Mouse (Mus musculus) liver, adult 2 months (tissue): ENCODE data around the gene Dirc2. TPM values are rescaled to one million over a fixed set of nuclear protein-coding genes. Genes with fewer than 3 reads are reported as not detected.
A peak's percentile ranks its signal among the peaks of the same experiment; 100 is the strongest.

Experiments used
- DNase-seq: peaks from one replicate; pipeline ENCODE4 v3.0.0-alpha.2; 2011; ENCODE audit warnings: low read depth, low spot score; ENCODE audit errors: extremely low read depth
- H3K27ac ChIP-seq: fragments of 200-500 bp; replicated peaks from 2 replicates; pipeline ENCODE4 v1.5.1; 2012; ENCODE audit warnings: low read depth, mild to moderate bottlenecking, control low read depth, inconsistent platforms, low read length; ENCODE audit not compliant: insufficient read depth
- H3K27me3 ChIP-seq: fragments of 200-500 bp; 2 replicates; pipeline ENCODE4 v1.6.1; 2012; ENCODE audit warnings: mild to moderate bottlenecking, moderate library complexity, low read length, inconsistent platforms; ENCODE audit not compliant: control insufficient read depth, insufficient read depth
- H3K36me3 ChIP-seq: fragments of 200-500 bp; 2 replicates; pipeline ENCODE4 v1.6.1; 2012; ENCODE audit warnings: low read length, inconsistent platforms; ENCODE audit not compliant: control insufficient read depth, insufficient read depth
- H3K4me1 ChIP-seq: fragments of 200-500 bp; 2 replicates; pipeline ENCODE4 v1.6.1; 2011; ENCODE audit warnings: low read length; ENCODE audit not compliant: control insufficient read depth, insufficient read depth
- H3K4me3 ChIP-seq: fragments of 200-500 bp; 2 replicates; pipeline ENCODE4 v1.5.1; 2011; ENCODE audit warnings: low read depth, mild to moderate bottlenecking, control low read depth, low read length, moderate library complexity; ENCODE audit not compliant: insufficient read depth
- H3K79me2 ChIP-seq: fragments of 200-500 bp; 2 replicates; pipeline ENCODE4 v1.6.1; 2012; ENCODE audit warnings: inconsistent platforms, mild to moderate bottlenecking, low read length, moderate library complexity; ENCODE audit not compliant: control insufficient read depth, insufficient read depth
- H3K9ac ChIP-seq: fragments of 200-500 bp; 2 replicates; pipeline ENCODE4 v1.6.1; 2012; ENCODE audit warnings: low read depth, mild to moderate bottlenecking, control low read depth, inconsistent platforms, low read length
- CTCF ChIP-seq: fragments of 200-500 bp; IDR thresholded peaks from 2 replicates; pipeline ENCODE4 v1.5.1; 2011; ENCODE audit warnings: low read depth, low read length, control low read depth
- POLR2A ChIP-seq: fragments of 200-500 bp; IDR thresholded peaks from 2 replicates; pipeline ENCODE4 v1.6.1; 2011; ENCODE audit warnings: low read length, control low read depth; ENCODE audit not compliant: insufficient read depth; ENCODE audit errors: extremely low read depth
- WGBS: fragments of 180-500 bp; shearing (Covaris S2); methylation state at CpG from one replicate; pipeline ENCODE4 v1.1.7; 2018; 5-methylcytosine and 5-hydroxymethylcytosine counted together
- polyA plus RNA-seq: library from polyadenylated mRNA; depleted of rRNA; stranded (reverse); fragments of >200 nt; gene quantifications from 2 replicates; pipeline ENCODE4 v1.2.3, GENCODE M21; 2012
- total RNA-seq: library from RNA; depleted of rRNA; stranded (reverse); fragments of >200 nt; gene quantifications from 2 replicates; pipeline ENCODE4 v1.2.3, GENCODE M21; 2014

The Dirc2 gene
- total and polyA plus RNA-seq, 2 experiments = 13.8 to 26.1 TPM

DNA sequence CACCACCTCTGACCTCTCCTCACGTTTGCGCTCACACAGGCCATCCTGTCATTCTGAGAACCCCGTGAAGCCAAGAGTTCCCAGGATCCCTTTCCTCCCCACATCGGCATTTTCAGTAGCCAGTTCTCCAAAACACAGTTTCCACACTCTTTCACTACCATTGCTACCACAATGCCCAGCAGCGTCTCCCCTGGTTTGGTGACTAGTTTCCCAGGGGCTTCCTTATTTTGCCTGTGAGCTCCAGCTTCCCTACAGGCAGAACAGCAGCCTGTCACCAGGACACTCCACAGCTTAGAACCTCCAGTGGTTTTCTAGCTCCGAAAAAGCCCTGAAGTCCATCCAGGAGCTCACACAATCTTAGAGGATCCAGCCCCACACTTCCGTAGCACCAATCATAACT, 19.8 kb downstream of the Dirc2 start:
- Histone ChIP-seq H3K27me3 (no peaks in the 10 kb centered on the region), H3K9ac (no peak overlapping the region), H3K27ac (no peak overlapping the region), H3K79me2 (peaks cover 9% of the 10 kb centered on the region; the same call in 1 of the 2 replicates), H3K4me3 (no peak overlapping the region), H3K4me1 (peaks cover 2% of the 10 kb centered on the region), H3K36me3 (peaks cover 7% of the 10 kb centered on the region)
- 82% methylated on average over 7 of the region's 7 CpGs for WGBS
- TF ChIP-seq POLR2A (no peak), CTCF (no peak)
- no peak for DNase-seq

DNA sequence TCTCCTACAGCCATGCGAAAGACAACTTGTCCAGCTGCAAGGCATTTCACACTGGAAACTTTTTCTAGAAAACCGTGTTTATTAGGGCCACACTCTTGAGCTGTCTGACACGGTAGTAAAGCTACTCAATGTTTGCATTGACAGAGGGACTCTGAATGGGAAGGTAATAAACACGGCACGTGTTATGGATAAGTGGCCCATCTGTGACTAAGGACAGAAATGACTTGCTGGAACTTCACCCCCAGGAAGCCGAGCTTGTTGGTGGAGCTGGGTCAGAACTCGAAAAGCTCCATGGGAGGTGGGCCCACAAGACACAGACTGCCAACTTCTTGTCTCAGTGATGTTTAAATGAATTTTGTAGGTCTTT, 20.9 kb downstream of the Dirc2 start:
- Histone ChIP-seq H3K9ac (no peak overlapping the region), H3K79me2 (peaks cover 7% of the 10 kb centered on the region; the same call in 1 of the 2 replicates), H3K36me3 (peaks cover 7% of the 10 kb centered on the region), H3K4me1 (peaks cover 9% of the 10 kb centered on the region), H3K27me3 (no peaks in the 10 kb centered on the region), H3K27ac (no peak overlapping the region), H3K4me3 (no peak overlapping the region)
- whole genome bisulfite sequencing = 93% methylated on average over 7 of the region's 7 CpGs
- DNase-seq = no peak
- no peak for TF ChIP-seq CTCF
- TF ChIP-seq POLR2A = no peak

DNA sequence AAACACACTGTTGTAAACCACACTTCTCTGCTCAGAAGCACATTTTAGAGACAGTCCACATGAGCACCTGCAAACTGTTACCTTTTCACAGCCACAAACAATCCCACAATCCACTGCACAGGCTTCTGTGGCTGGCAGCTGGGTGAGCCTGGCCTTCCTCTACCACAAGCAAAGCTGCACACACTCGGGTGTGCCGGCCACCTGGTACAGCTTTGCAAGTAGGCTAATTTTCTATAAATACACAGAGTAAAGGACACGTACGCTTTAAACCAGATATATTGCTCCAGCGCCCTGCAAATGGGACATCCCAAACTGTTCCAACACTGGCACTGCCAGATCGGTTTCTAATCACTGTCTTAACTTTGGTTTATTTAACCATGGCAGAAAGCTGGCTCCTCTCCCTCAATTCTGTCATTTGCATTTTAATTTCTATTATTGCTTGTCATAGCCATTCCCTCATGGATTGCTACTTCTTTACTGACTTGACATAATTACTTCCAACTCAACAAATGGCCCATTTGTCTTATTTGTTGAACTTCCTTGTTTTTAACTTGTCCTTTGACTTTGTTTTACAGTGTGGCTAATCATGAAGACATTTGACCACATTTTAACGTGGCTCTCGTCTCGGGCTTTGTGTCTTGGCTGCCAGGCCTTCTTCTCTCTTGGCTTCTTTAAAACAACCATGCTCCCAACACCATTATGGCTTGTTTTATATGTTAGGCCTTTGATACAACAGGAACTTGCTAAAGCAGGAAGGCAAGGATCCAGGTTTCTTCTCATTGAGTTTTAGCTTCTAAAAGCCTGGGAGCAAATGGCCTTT, 21.5 kb downstream of the Dirc2 start:
- Histone ChIP-seq H3K79me2 (peaks cover 7% of the 10 kb centered on the region; the same call in 1 of the 2 replicates), H3K27me3 (no peaks in the 10 kb centered on the region), H3K4me3 (no peak overlapping the region), H3K9ac (no peak overlapping the region), H3K4me1 (peaks cover 15% of the 10 kb centered on the region), H3K27ac (no peak overlapping the region), H3K36me3 (peaks cover 7% of the 10 kb centered on the region)
- WGBS = 83% methylated on average over 9 of the region's 9 CpGs
- TF ChIP-seq CTCF (no peak), POLR2A (no peak)
- DNase-seq = no peak

DNA sequence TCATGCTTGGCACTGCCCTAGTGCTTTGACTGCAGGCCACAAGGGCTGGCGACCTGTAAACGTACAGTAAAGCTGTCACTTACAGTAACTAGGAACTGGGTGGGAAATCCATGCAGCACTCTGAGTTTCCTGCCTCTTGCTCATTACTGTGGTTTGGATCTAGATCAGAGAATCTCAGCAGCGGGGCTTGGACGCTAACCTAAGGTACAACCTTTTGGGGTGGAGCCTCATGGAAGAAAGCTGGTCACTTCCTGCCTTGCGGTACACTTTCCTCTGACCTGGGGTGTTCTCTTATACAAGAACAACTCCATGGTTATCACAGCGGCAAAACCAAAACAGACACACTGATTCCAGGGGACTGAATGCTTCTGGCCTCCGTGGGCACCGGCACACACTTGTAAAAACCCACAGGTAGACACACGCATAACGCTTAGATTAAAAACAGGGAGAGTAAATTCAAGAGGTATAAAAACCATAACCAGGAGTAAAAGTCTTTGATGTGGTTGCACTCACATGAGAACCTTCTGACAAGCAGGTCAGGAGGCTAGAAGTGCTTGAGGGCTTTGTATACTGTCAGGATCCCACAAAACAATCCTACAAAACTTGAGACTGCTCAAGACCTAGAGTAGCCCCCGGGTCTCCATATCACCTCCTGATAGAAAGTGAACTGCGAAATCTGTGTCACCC, 26.8 kb downstream of the Dirc2 start:
- Histone ChIP-seq H3K79me2 (peaks cover 10% of the 10 kb centered on the region; the same call in 1 of the 2 replicates), H3K4me1 (peaks cover 23% of the 10 kb centered on the region), H3K36me3 (peaks cover 2% of the 10 kb centered on the region; the same call in 1 of the 2 replicates), H3K27ac (peak overlapping the region; percentile 42; the same call in 1 of the 2 replicates), H3K27me3 (no peaks in the 10 kb centered on the region), H3K9ac (no peak overlapping the region), H3K4me3 (no peak overlapping the region)
- no peak for TF ChIP-seq CTCF
- TF ChIP-seq POLR2A = no peak
- peak; percentile 72 for DNase-seq
- 61% methylated on average over 12 of the region's 12 CpGs for WGBS

DNA sequence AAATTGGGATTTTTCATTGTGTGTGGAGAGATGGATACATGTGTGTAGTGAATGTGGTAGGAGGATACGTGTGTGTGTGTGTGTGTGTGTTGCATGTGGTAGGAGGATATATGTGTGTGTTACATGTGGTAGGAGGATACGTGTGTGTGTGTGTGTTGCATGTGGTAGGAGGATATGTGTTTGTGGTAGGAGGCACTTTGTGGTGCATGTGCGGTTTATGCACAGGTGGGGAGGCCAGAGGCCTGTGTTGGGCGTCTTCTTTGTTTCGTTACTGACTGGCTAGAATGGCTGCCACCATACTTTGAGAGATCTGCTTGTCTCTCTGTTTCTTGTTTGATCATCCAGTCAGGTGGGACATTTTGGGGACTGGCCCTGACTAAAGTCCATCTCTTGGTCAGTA, 27.5 kb downstream of the Dirc2 start:
- WGBS = 91% methylated on average over 5 of the region's 5 CpGs
- H3K79me2 ChIP-seq = peaks cover 10% of the 10 kb centered on the region; the same call in 1 of the 2 replicates
- H3K4me3 ChIP-seq = no peak overlapping the region
- H3K27me3 ChIP-seq = no peaks in the 10 kb centered on the region
- no peak for TF ChIP-seq CTCF
- no peak for TF ChIP-seq POLR2A
- no peak for DNase-seq
- H3K9ac ChIP-seq = no peak overlapping the region
- H3K36me3 ChIP-seq = peaks cover 2% of the 10 kb centered on the region; the same call in 1 of the 2 replicates
- peaks cover 23% of the 10 kb centered on the region for H3K4me1 ChIP-seq
- no peak overlapping the region for H3K27ac ChIP-seq
